Mouse (Mus musculus) urinary bladder, adult 18-20 months (tissue): ENCODE data around the gene Fchsd2.

Source experiments
- DNase-seq, 2 experiments: peaks; one replicate each; pipeline ENCODE4 v3.0.0; 2022; ENCODE audit warnings: low spot score in 2 of 2, mixed read lengths in 2 of 2

Gene Fchsd2

GRCm38 (mm10) chr7:101072123-101072740 is 20.4 kb upstream of the Fchsd2 start:
- no peak for DNase-seq

- DNase-seq = no peak
These were observed 18.4 kb upstream of the Fchsd2 start for GRCm38 (mm10) chr7:101074170-101074767.

DNA sequence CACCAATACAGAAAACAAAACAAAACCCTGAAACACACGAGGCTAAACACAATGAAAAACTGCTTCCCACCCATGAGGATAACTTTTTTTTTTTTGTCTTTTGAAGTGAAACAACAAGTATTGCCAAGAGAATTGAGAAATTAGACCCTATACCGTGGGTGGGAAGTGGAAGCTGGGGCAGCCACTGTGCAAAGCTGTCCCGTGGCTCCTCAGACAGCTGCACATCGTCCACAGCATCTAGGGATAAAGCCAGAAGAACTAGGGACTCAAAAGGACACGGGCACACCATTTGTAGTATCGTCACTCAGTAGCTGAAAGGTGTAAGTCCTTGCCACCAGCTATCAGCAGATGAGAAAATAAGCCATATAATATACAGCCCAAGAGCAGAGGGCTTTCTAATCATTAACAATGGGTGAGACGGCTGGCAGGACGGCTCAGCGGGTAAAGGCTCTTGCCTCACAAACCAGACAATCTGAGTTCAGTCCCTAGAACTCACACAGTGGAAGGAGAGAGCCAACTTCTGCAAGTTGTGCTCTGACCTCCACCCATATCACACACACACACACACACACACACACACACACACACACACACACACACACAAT is 9.0 kb upstream of the Fchsd2 start:
- DNase-seq = no peak

DNA sequence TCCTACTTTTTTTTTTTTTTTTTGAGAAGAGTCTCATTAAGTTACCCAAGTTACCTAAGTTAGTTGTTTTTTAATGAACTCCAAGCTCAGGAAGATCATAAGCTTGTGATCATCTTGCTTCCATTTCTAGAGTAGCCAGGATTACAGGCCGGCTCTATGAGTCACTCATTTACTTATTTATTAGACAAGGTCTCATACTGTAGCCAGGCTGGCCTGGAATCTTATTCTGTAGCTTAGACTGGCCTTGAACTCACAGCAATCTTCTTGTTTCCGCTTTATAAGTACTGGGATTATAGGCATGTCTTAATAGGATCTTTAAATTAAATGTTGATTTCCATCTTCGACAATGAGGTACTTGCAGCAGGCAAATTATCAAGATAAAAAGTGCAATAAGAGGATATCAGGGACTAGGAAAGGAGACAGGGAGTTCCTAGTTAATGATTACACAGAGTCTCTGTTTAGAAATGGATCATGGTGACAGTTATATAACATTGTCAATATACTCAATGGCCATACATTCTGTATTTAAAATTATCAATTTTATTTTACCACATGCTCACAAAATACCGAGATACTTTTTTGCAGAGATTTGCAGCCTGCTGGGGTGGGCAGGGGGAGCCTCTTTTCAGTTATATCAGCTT is 7.7 kb upstream of the Fchsd2 start:
- no peak for DNase-seq

- DNase-seq = no peak
These were observed 6.9 kb upstream of the Fchsd2 start for GRCm38 (mm10) chr7:101085779-101086178.

GRCm38 (mm10) chr7:101088687-101089086 is 4.0 kb upstream of the Fchsd2 start:
- DNase-seq = no peak

DNA sequence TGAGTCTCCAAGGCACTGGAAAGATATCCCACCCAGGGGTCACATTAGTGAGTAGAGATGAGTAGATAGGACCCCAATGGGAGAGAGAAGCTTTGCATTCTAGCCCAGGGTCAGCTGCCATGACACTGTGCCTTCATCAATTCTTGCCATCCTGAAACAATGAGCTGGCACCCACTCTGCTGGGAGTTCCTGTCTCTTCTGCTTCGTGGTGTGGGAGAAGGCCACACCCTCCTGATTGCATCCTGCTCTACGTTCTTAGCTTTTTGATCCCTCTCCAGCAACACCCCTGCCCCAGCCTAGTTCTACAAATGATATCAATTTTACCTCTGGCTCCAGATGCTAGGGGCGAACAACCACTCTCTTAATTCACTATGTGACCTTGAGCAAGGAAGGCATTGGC is 3.4 kb upstream of the Fchsd2 start:
- no peak for DNase-seq

- no peak for DNase-seq
These were observed 568 bp downstream of the Fchsd2 start for GRCm38 (mm10) chr7:101093231-101093630.

- DNase-seq = no peak
These were observed 2.1 kb downstream of the Fchsd2 start for GRCm38 (mm10) chr7:101094746-101095145.

DNA sequence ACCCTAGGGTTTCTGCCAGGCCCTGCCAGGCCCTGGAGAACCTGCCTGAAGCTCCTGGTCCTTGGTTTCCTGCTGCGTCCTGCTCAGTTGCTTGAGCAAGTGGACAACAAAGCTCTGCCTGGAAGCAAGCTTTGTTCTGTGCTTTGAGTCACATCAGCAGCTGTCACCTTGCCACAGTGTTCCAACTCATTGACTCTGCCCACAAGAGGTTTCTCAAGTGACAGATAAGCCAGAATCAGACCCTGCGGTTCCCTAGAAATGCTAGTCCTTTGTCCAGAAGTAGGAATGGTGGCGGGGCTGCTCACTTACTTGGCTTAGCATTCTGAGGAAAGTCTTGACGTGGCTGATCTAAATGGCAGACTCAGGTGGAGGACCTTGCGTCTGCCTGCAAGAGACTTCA is 2.9 kb downstream of the Fchsd2 start:
- DNase-seq = no peak

- DNase-seq = no peak
These were observed 3.9 kb downstream of the Fchsd2 start for GRCm38 (mm10) chr7:101096576-101096975.

DNA sequence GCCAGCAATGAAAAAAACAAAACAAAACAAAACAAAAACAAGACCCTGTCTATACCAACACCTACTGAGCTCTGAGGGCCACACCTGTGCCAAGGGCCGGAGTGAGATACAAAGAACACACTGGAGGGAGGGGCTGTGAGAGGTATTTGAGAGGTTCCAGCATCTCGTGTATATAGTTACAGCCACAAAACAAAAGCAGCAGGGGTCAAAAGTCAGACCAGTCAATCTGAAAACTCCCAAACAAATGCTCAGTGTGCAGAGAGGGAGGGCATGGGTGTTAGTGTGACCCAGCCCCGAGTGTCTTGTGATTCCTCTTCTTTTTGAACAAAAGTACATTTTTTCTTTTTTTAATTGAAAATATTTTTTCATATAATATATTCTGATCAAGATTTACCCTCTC is 4.4 kb downstream of the Fchsd2 start:
- no peak for DNase-seq

GRCm38 (mm10) chr7:101099981-101100380 is 7.3 kb downstream of the Fchsd2 start:
- DNase-seq = no peak

- no peak for DNase-seq
These were observed 8.6 kb downstream of the Fchsd2 start for GRCm38 (mm10) chr7:101101156-101101691.

DNA sequence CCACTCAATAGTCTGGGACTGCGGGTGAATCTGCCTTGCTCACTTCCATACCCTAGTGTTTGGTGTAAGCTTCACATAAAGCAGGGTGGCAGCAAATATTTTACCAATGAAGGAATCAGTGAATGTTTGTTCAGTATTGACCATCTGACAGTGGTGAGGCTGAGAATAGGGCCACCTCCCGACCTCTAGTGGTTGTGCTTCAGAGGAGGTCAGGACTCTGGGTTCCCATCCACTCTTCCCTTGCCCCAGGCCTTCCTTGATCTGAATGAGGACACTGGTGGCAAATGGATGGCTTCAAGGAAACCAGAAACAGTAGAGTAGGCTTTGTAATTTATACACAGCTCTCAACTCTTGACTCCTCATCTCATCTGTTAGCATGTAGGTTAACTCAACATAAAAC is 14.0 kb downstream of the Fchsd2 start:
- no peak for DNase-seq

DNA sequence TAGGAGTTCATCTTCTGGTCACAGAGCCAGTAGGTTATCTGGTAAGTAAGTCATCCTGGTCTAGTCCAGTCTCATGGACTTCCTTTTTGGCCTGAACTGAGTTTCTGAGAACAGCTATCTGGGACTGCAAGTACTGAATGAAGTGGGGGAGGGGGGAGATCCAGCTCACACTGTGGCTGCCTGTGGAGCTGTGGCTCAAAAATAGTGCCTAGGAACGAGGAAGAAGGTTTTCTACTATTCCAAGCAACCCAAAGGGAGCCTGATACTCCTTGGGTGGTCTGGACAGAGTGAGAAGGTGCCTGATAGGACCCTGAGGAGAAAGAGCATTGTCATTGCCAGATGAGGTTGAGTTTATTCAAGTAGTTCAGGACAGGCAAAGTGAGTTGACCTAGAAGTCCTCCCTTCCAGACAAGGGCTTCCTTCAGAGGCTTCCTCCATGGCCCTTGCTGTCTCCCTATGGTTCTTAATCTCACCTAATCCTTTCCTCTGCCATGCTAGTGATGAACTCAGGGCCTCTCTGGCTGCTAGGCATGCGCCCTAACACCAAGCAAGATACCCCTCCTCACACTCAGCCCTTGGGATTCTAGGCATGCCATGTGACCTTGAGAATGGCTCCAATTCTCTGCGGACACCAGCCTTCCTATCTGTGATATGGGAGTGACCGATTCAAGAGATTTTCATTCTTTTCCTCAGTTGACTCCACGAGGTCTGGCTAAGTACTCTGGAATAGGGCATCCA is 14.6 kb downstream of the Fchsd2 start:
- no peak for DNase-seq

DNA sequence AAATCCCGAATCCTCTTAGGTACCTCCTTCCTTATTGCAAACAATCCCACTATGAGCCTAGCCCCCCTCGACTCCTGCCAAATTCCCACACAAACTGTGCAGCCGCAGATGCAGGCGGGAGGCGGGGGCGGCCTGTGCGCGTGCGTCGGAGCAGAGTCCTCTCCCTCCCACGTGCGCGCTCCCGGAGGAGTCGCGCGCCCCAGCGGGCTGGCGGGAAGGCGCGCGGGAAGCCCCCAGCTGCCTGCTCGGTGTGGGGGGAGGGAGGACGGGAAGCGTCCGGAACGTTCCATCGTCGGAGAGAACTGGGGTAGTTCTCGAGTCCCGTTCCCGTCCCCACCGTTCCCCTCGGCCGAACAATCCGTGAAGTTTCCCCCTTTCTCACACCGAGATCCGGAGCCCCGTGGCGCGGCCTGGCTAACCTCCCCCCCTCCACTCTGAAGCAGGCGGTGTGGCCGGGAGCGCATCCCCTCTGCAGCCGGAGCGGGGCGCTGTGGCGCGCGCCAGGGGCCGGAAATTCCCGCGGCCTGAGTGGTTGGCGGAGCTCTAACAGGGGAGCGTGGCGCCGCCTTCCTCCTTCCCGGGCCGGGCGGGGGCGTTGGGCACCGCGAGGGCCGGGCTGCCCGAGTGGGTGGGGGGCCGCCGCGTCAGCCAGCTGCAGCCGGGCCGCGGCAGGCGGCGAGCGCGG is 15.4 kb downstream of the Fchsd2 start:
- peak; percentile 95 to 97 for DNase-seq

DNA sequence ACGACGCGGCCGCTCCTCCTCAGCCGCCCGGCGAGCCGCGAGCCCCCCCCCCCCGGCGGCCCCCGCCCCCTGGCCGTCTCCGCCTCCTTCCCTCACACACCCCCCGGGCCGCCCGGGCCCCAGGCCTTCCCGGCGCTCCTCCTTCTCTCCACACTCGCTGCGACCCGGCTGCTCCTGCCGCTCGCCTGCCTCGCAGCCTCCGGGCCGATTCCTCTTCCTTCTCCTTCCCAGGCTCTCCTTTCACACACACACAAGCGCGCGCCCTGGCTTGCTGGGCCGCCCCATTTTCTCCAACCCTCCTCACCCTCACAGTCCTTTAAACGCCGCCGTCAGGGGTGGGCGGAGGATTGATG is 16.0 kb downstream of the Fchsd2 start:
- DNase-seq = peak in 1 of 2 experiments; percentile 63

DNA sequence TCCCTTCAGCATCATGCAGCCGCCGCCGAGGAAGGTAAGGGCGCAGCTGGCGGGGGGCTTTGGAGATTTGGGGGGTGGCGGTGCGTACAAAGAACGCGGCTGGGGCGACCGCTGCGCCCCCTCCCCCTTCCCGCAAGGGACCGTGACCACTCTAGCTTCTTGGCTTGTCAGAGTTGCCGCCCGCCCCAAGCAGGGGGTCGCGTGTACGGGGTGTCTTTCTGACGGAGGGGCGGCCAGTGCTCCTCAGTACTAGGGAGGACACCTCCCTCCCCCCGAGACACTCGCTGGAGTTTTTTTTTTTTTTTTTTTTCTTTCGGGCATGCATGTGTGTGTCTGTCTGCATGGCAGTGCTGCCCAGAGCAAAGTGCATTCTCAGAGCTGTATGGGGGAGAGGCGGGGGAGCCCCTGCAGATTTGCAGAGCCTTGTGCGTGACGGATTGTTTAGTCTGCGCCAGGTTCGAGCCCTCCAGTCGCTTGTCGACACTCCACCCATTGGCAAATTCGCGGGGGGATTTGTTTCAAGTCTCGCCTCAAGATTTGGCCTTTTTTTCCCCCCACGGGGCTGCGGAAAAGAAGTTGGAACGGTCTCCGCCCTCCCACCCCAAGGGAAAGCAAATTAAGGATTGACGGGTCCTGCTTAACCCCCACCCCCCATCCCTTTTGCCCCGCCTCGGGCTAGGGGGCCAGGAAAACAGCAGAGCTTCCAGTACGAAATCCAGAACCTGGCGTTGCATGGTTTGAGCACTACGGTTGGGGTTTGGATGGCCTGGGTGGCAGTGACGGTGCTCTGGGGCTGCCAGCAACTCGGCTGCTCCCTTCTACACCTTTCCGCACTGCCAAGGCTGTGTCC is 16.6 kb downstream of the Fchsd2 start:
- peak in 1 of 2 experiments; percentile 21 for DNase-seq

GRCm38 (mm10) chr7:101109856-101110350 is 17.2 kb downstream of the Fchsd2 start:
- no peak for DNase-seq
